Mouse (Mus musculus) lung, postnatal 36 days (tissue): ENCODE measurements around the gene Ptpn14.

Source experiments
- DNase-seq: peaks from one replicate; pipeline ENCODE4 v3.0.0; 2022; ENCODE audit warnings: mixed read lengths

The Ptpn14 gene

DNA sequence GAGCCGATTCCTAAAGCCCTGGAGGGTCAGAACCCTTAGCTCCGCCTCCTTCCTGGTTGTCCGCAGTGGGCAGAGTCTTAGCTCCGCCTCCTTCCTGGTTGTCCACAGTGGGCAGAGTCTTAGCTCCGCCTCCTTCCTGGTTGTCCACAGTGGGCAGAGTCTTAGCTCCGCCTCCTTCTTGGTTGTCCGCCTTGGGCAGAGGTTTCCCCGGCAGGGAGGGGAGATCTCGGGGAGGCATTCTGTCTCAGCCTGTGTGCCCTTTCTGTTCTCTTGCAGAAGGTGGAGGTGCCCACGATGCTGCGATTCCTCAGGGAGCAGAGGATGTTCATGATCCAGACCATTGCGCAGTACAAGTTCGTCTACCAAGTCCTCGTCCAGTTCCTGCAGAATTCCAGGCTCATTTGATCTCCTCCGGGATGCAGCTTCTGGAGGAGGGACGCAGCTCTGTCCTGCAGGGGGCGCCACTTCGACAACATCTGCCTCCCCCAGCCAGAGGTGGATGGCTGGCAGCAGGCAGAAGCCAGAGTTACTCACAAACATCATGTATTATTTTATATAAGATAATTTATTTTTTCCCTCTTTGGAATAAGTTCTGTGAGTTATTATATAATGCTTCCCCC is 141.7 kb downstream of the Ptpn14 start:
- peak; percentile 18 for DNase-seq

DNA sequence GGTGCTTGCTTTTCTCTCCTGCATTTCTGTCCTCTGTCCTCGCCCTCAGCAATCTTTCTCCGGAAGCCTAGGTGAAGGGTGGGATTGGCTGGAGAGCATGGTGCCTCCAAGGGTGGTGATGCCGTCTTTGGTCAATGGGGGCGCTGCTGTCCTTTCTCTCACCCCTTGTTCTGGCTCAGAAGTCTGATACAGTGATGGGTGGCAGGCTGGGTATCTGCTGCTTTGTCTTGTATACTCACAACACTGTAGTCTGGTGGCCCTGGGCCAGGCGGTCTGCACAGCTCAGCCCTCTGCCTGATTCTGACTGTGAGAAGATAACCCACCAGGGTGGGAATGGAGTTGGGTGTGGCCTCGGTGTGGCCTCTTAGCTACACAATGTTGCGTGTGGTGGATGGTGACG is 142.5 kb downstream of the Ptpn14 start:
- DNase-seq, result no peak

DNA sequence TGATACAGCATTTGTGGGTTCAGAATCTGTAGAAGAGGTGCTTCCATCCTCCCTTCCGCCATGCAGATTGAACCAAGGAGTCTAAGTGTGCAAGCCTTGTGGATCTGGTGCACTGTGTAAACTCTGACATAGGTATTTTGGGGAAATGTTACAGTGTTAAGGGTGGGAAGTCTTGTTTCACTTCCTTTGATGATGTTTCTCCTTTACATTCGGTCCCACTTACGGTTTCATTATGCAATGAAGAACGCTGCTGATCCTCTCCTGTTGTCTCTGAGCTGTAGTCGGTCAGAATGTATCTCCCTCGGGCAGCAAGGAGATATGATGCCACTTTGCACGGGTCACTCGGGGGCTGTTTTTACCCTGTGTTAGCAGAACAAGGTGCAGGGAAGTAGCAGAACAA is 143.6 kb downstream of the Ptpn14 start:
- no peak for DNase-seq

DNA sequence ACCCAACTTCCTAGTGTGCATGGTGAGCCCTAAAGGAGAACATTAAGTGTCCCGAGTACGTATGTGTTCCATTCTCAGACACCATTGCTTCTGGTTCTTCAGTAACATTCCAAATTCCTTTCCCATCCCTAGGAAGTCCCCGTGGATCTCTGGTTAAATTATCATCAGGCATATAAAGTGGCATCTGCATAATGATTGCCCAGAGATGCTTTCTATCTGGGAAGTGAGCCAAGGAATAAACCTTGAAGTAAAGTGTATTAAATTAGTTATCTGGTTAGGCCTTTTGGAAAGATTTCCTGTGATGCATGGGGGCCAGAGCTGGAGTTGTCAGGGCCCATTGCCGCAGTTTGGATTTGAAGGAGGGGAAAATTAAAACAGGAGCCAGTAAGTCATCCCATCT is 144.0 kb downstream of the Ptpn14 start:
- DNase-seq, result no peak

DNA sequence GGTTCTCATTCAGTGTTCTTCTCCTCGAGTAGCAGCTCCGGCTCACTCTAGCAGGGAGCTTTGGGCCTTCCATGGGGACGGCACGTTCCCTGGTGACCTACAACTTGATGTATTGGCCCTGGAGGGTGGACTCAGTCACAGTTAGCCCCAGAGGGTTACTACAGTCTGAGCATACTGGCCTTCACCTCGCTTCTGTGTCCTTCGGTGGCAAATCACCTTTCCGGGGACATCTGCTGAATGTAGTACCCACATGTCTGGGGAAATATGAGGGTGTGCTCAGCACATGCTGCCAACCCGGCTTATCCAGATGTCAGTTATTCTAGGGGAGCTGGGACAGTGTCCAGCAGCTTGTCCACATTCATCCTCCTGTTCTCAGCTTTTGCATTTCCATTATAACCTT is 145.5 kb downstream of the Ptpn14 start:
- DNase-seq, result no peak

DNA sequence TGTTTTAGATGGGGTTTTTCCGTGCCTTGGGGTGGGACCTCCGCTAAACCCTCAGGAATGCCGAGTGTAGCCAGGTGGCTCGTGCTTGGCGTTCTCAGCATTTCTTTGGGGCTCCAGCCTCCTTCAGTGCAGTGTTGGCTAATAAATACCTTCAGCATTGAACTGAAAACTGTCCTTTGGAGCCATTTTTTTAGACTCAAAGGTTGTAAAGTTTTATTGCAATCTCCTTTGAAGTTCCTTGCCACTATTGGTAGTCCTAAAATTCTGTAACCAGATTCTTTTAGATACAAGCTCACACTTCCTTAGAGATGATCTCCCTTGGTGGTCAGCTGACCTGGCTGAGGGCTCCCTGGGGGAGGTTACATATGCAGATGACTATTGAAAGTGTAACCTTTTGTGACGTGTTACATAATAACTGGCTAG is 147.4 kb downstream of the Ptpn14 start:
- peak; percentile 65 for DNase-seq

DNA sequence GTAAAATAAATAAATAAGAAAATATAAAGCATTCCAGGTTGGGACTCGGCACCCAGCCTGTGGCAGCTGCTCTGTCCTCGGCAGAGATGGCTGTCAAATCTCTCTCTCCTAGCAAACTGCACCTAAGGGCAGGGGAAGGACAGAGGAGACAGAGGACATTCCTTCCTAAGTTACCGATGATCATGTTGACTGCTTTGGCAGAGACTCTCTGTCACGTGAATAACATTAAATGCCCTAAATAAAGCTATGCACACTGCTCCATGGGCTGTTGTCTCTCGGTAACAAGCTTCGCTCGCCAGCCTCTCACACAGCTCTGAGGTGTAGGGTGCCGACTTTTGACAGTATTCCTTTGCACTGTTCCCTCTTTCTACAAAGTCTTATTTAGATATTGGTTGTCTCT is 148.1 kb downstream of the Ptpn14 start:
- DNase-seq, result no peak

DNA sequence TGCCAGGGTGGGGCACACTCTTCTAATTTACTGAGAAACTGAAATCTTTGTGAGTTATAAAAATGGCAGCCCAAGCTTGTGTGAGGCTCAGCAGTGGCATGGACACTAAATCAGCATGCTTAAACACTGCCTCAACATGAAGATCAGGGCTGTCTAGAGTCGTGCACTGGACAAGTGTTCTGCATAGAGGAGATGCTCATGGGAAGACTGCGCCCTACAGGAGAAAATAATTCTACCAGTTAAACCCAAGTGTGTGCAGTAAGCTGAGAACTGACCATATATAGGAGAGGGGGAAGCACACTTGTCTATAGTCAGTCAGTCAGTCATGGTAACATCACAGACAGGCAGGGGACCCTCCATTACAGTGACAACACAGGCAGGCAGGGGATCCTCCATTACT is 151.1 kb downstream of the Ptpn14 start:
- DNase-seq, result peak; percentile 27

DNA sequence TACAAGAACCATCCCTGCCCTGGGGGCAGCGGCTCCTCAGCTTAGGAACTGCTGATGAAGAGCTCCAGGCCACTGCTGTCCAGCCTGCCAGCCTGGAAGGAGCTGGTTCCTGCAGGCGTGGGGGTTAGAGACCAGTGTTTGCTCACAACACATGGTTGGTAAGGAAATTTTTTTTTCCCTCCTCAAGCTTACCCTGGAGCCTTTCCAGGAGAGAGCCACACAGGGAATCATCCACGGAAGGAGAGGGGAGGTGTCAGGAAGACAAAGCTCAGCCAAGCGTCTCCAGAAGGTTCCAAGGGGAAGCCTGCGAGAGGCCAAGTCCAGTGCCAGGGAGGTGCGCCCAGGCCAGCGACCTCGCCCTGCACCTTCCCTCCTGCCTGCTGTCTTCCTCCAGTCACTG is 151.9 kb downstream of the Ptpn14 start:
- DNase-seq, result peak; percentile 75

DNA sequence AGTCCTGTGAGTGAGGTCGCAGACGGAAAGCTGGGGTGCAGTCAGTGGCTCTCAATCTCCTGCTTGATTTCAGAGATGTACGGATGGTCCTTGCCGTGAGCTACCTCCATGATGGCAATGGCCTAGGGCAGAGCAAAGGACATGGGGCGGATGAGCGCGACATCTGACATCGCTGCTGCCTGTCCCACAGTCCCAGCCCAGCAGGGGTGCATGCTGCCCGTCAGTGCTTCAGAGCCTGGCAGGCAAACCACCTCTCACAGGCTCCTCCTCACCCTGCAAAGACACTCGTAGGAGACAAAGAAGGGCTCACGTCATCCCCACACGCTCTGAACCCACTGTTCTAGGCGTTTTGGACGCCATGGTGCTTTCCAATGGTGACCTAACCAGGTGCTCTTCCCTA is 152.7 kb downstream of the Ptpn14 start:
- no peak for DNase-seq

DNA sequence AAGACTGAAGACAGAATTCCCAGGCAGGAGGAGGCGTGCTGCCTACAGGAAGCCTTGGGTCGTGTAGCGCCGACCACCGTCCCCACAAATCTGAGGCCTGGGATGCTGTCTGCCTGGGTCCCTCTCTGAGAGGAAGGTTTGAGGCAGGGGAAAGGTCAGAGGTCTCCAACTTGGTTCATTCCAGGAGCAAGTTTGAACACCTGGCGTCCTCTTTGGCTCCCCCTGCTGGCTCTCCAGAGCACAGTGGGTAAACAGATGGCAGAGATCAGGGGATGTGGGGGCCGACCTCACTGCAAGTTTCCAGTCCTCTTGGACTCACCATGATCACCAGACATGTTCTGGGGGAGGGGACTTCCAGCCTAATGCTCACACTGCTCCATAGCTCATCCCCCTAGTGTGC is 154.8 kb downstream of the Ptpn14 start:
- peak; percentile 69 for DNase-seq

DNA sequence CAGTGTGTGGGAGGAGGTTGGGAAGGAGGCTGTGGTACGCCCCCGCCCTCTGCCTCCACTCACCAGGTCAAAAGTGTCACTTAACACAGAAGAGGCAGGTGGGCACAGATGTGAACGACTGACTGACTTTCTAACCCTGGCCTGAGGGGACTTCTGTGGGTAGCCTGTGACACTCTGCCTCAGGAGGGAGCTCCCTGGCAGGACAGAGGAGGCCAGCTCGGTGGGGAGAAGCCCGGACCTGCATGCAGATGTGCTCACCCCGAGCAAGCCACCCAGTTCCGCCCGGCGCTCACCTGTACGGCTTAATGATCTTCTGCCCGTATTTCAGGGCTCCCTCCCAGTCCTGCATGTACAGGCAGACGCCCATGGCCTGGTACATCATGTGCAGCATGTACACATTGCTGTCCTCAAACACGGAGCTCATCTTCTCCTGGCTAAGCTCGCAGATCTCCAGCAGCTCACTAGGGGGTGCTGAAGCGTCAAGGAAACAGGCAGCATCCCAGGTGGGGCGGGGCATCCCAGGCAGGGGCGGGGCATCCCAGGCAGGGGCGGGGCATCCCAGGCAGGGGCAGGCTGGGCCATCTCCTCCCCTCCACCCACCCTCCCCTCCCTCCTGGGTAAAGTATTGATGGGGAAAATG is 155.6 kb downstream of the Ptpn14 start:
- peak; percentile 69 for DNase-seq

DNA sequence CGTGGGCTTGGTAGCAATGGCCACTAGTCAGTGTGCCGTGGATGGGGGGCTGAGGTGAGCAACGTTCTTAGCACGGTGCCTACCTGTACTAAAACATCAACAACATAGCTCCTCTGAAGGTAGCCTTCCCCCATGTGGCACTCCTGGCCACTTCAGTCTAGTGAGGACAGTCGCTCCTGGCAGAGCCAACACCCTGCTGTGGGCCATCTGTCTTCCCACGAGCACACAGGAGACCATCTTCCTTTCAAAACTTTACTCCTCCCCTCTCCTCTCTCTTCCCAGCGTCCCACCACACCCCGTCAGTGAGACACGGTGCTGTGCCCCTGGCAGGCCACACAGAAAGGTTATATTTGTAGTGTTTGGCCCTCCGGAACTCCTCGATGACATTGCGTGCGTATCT is 156.9 kb downstream of the Ptpn14 start:
- no peak for DNase-seq

DNA sequence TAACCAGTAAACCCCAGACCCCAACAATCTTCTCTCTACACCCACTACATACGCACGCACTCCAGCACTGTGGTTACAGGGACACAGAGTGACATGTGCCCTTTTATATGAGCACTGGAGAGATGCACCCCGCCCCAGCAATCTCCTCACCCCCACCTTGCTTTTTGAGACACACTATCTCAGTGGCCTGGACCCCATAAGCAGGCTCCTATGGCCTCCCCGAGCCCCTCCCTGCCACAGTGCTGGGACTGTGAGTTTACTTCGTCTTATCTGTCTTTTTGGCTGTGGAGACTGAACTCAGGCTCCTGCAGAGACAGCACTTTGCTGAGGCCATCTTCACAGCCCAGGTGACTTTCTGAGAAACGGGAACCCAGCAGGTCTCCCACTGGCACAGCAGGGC is 157.9 kb downstream of the Ptpn14 start:
- no peak for DNase-seq

DNA sequence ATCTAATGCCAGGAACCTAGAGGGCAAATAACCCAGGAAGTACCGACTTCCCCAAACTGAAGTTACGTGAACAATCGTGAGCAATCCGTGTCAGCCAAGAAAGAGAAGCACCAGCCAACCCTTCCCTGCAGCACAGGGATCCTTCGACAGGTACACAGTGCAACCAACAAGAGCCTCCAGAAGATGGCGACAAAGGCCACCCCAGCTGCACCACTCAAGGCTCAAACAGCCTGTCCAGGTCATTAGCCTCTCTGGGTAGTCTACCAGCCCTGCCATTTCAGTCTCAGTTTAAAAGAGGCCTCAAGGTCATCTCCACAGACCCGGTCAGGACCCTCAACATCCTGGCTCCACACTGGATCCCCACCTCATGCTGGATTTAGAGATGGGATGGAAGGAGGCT is 159.4 kb downstream of the Ptpn14 start:
- peak; percentile 75 for DNase-seq

DNA sequence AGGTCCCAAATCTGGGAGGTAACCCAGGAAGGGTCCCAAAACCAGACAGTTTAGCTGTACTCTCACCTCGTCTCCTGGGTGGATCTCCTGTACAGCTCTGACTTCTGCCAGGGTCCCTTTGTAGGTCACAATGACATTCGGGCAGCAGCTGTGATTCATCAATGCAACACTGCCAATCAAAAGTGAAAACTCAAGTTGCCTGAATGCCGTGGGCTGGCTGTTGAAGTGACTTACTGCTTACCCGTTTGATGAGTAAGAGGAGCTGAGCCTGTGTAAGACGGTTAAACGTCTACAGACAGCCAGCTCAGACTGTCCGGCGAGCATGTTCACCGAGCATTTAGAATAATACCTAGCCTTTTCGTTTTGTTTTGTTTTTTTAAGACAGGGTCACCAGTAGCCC is 160.7 kb downstream of the Ptpn14 start:
- DNase-seq, result no peak

DNA sequence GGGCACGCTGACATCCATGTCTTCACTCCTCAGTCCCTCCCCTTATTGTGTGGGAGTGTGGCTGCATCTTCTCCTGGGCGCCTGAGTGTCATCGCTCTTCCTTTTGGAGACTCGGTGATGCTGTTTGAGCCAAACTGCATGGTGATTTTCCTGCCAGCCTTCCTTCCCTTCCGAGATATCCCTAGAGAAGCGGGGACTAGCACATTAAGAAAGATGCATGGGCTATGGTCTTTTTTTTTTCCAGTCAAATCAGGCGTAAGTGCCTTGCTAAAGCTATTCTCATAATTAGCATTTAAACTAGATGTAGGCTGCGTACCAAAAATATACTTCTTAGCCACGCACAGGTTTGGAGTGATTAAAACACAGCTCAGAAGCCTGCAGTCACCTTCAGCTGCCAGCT is 166.1 kb downstream of the Ptpn14 start:
- no peak for DNase-seq

DNA sequence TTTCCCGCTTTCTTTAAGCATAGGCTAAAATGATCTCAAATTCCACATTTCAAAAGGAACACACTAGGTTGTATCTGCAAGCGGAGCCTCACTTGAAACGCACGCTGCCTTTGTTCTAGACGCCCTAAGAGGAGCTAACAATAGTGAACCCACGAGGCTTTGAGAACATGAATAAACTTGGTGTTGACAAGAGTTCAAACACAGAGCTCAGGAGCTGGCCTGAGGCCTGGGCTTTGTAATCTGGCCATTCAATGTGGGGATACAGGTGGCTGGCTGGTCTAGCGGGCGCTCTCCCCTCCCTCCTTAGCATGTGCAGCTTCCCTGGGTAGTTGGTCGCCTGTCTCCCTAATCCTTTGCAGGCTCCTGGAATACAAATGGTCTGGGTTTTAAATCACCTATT is 169.8 kb downstream of the Ptpn14 start:
- no peak for DNase-seq

DNA sequence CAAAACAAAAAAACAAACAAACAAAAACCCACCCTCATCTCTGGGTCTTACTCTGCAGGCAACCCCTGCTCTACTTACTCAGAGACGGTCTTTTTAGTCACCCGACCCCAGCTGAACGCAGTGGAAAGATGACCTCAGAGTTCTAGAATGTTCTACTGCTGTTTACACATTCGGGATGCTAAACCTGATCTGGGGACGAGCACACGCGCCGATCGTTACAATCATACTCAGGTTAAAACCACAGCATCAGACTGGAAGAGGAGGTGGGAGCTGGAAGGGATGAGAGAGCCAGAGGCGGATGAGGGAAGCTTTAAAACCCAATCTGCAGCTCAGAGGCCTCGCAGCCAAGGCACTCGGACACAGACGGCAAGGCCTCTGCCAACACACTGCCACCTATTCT is 170.6 kb downstream of the Ptpn14 start:
- DNase-seq, result no peak

DNA sequence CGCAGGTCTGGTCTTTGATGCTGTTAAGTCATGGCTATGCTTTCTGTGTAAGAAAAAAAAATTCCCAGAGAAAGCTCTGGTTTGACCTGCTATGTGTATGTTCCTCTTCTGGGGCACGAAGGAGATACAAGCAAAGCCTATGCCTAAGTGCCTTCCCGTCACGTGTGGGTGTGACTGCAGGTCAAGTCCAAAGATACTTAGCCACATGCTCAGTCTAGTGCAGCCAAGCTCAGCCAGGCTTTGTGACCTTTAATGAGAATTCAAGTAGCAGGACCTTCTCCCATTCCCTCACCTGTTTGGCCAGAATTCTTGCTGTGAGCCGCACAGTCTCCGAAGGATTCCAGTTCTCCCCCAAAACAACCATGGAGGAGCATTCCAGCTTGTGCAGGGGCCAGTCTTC is 171.5 kb downstream of the Ptpn14 start:
- no peak for DNase-seq

DNA sequence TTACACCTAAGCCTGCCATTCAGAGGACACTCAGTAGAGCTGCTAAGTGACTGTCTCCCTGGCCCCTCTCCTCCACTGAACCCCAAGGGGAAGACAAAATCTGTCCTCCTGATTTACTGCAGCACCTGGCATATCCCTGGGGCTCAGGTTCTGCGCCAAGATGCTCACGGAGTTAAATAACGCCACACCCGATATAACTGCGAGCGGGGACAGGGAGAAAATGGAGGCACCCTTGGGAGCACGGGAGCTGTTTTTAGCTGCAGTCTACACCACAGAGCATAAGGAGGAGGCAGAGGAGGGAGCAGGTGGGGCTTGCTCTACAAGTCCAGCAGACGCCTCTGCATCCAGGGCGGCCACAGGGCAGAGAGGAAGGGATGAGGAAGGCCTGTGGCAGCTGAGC is 174.3 kb downstream of the Ptpn14 start:
- DNase-seq, result no peak

DNA sequence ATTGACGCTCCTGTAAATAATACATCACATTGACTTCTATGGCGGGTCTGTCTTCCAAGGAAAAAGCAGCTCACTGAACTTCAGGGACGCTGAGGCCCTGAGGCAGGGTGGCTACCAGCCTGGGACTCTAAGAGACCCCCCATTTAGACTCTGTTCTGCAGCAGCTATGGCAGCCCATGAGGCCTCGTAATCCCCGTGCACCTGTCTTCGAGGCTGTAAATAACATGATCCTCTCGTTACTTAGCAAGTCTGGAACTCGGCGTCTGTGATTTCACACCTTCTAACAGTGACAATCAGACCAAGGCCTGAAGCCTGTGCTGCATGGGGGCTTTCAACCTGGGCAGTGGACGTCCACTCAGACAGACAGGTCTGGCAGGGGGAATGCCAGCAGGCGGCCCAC is 175.1 kb downstream of the Ptpn14 start:
- no peak for DNase-seq

DNA sequence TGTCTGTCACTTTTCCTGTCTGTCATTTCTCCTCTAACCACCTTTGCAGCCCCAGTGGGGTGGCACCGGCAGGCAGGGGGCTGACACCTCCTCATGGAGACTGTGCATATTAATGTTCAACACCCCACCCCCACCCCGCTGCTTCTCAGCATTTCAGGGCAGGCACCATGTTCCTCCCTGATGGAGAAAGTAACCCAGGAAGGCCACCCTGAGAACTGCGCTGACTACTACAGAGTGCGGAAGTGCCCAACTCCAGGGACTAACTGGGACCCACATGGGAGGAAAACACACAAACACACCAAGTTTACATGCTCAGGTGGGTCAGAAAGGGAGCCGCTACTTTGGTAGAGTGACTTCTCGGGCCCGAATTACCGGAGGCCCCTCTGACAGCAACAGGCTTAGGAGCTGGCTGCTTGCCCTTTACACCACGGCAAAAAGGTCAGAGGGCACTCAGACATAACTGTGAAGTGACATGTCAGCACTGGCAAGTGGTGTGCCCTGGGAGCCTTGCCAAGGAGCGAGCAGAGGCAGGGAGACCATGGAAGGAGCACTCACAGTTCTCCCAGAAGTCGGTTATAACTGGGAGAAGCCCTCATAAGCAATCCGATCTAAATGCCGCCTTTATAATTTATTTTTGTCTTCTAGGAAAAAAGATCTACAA is 182.7 kb downstream of the Ptpn14 start:
- peak; percentile 77 for DNase-seq

DNA sequence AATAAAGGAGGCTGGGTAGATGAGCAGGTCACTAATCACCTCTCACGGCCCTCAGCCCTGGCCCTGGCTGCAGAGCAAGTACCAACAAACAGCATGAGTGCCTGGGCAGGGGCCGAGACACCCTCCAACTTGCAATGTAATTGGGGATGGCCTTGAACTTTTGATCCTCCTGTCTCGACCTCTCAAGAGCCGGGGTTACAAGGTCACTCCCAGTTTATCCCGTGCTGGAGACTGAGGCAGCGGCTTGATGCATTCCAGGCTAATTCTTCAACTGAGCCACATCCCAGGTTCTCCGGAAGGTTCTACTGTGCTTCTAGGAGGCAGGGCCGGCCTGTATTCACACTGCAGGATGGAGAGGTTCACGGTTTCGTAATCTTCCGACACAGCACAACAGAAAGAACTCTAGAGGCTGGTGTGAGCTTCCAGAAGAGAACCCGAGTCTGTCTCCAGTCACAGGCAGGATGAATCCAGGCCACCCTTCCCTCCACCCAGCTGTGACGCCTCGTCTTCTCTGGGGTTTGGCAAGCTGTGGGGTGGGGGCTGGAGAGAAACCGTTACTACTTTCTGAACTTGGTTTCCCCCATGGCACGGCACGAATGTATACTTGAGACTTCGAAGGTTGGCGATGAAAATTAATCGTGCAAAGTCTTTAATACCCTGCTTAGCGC is 185.2 kb downstream of the Ptpn14 start:
- DNase-seq, result peak; percentile 8
